Mouse (Mus musculus): ENCODE measurements around the gene Src. TPM values are rescaled to one million over a fixed set of nuclear protein-coding genes. Genes with fewer than 3 reads are reported as not detected.

Gene Src
- polyA plus RNA-seq, 1 experiment: 24.6 TPM

DNA sequence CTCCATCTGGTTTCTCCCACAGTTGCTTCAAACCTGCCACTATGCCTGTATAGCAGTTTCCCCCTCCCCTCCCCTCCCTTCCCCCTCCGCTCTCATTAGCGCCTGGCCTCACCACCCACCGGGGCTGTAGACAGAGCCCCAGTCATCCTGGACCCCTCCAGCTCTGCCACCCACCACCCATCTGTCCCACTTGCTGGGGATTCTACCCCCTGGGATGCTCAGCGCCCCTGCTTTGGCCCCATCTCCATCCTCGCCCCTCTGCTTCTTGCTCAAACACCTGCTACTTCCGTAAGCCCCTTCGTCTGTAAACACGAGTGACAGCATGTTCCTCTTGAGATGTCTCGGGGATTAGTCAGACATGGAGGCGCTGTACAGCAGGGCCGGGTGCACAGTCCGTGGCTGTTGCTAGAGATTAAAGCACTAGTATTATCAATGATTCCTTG, 69.5 kb downstream of the Src start:
- no peak for DNase-seq
- TF ChIP-seq CTCF (IDR thresholded peaks at IDR 0.05; ENCODE audit: borderline replicate concordance, control insufficient read depth, extremely low read depth, insufficient read depth, low read length, poor library complexity): no peak
- TF ChIP-seq POLR2A (IDR thresholded peaks at IDR 0.05; ENCODE audit: control insufficient read depth, extremely low read depth, insufficient read depth, low read length, poor library complexity): no peak
- Histone ChIP-seq H3K4me3 (ENCODE audit: control insufficient read depth, insufficient read depth, low read length) (no peak overlapping the region), H3K27me3 (ENCODE audit: control insufficient read depth, insufficient read depth, low read length) (no peaks in the 10 kb centered on the region), H3K27ac (ENCODE audit: control insufficient read depth, insufficient read depth, low read length) (no peak overlapping the region), H3K4me1 (replicated peaks; ENCODE audit: control insufficient read depth, insufficient read depth, low read length) (no peaks in the 10 kb centered on the region), H3K36me3 (ENCODE audit: control insufficient read depth, insufficient read depth, low read length) (no peaks in the 10 kb centered on the region)
- 73% methylated on average over 12 of the region's 12 CpGs for WGBS

DNA sequence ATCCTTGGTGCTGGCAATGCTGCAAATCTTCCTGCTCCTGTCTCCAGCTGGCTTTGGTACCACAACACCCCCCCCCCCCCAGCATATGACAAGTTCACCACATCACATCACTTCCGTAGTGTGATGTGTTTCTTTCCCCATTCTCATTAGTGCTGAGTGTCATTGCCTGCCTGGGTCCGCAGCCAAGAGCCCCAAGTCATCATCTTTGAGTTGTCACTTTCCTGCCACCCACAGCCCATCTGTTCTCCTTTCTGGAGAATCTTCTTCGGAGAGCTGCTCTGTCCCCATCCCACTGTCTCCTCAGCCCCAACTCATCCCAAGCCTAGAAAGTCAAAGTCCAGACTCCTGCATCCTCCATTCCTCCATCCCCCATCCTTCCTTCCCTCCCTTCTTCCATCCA, 75.0 kb downstream of the Src start:
- Histone ChIP-seq H3K27ac (ENCODE audit: control insufficient read depth, insufficient read depth, low read length) (no peak overlapping the region), H3K27me3 (ENCODE audit: control insufficient read depth, insufficient read depth, low read length) (no peaks in the 10 kb centered on the region), H3K4me1 (replicated peaks; ENCODE audit: control insufficient read depth, insufficient read depth, low read length) (no peaks in the 10 kb centered on the region), H3K36me3 (ENCODE audit: control insufficient read depth, insufficient read depth, low read length) (no peaks in the 10 kb centered on the region), H3K4me3 (ENCODE audit: control insufficient read depth, insufficient read depth, low read length) (no peak overlapping the region)
- TF ChIP-seq POLR2A (IDR thresholded peaks at IDR 0.05; ENCODE audit: control insufficient read depth, extremely low read depth, insufficient read depth, low read length, poor library complexity) (no peak), CTCF (IDR thresholded peaks at IDR 0.05; ENCODE audit: borderline replicate concordance, control insufficient read depth, extremely low read depth, insufficient read depth, low read length, poor library complexity) (no peak)
- DNase-seq: no peak
- 84% methylated on average over 3 of the region's 3 CpGs for WGBS

DNA sequence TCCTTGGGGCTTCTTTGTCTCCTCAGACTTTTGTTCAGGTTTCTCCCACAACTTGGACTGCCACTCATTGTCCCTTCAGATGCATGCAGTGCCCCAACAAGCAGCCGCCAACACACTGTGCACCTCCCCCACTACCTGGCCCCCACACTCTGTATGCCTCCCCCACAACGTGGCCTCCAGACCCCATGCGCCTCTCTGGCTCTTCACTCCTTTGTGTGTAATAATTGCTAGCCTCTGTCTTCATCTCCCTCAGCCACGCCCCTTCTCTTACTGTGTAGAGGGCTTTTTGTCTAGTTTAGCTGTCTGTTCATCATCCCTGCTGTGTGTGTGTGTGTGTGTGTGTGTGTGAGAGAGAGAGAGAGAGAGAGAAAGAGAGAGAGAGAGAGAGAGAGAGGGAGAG, 80.3 kb downstream of the Src start:
- no peak for DNase-seq
- no peaks in the 10 kb centered on the region for H3K27me3 ChIP-seq (ENCODE audit: control insufficient read depth, insufficient read depth, low read length)
- no peaks in the 10 kb centered on the region for H3K36me3 ChIP-seq (ENCODE audit: control insufficient read depth, insufficient read depth, low read length)
- H3K4me1 ChIP-seq (replicated peaks; ENCODE audit: control insufficient read depth, insufficient read depth, low read length): no peaks in the 10 kb centered on the region
- 64% methylated on average over 4 of the region's 4 CpGs for WGBS
- TF ChIP-seq CTCF (IDR thresholded peaks at IDR 0.05; ENCODE audit: borderline replicate concordance, control insufficient read depth, extremely low read depth, insufficient read depth, low read length, poor library complexity): no peak
- TF ChIP-seq POLR2A (IDR thresholded peaks at IDR 0.05; ENCODE audit: control insufficient read depth, extremely low read depth, insufficient read depth, low read length, poor library complexity): no peak
- no peak overlapping the region for H3K27ac ChIP-seq (ENCODE audit: control insufficient read depth, insufficient read depth, low read length)
- H3K4me3 ChIP-seq (ENCODE audit: control insufficient read depth, insufficient read depth, low read length): no peak overlapping the region

DNA sequence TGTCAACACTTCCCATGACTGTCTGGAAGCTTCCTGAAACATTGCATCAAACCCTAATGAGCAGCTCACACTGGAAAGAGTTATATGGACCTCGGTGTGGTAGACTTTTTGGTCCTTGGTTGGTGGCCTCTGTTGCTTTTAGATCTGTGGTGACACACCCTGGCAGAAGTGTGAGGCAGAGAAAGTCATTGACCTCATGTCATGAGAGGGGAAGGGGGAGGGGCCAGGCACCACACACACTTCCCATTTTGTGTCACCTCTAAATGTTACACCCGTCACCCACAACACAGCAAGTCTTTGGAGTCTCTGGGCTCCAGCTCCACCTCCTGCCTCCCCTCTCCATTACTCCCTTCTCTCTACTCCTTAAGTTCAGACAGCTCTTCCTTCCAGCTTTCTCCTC, 82.1 kb downstream of the Src start:
- TF ChIP-seq CTCF (IDR thresholded peaks at IDR 0.05; ENCODE audit: borderline replicate concordance, control insufficient read depth, extremely low read depth, insufficient read depth, low read length, poor library complexity) (no peak), POLR2A (IDR thresholded peaks at IDR 0.05; ENCODE audit: control insufficient read depth, extremely low read depth, insufficient read depth, low read length, poor library complexity) (no peak)
- Histone ChIP-seq H3K4me1 (replicated peaks; ENCODE audit: control insufficient read depth, insufficient read depth, low read length) (no peaks in the 10 kb centered on the region), H3K4me3 (ENCODE audit: control insufficient read depth, insufficient read depth, low read length) (no peak overlapping the region), H3K27me3 (ENCODE audit: control insufficient read depth, insufficient read depth, low read length) (no peaks in the 10 kb centered on the region), H3K36me3 (ENCODE audit: control insufficient read depth, insufficient read depth, low read length) (no peaks in the 10 kb centered on the region), H3K27ac (ENCODE audit: control insufficient read depth, insufficient read depth, low read length) (no peak overlapping the region)
- 5% methylated on average over 2 of the region's 2 CpGs for WGBS
- no peak for DNase-seq

DNA sequence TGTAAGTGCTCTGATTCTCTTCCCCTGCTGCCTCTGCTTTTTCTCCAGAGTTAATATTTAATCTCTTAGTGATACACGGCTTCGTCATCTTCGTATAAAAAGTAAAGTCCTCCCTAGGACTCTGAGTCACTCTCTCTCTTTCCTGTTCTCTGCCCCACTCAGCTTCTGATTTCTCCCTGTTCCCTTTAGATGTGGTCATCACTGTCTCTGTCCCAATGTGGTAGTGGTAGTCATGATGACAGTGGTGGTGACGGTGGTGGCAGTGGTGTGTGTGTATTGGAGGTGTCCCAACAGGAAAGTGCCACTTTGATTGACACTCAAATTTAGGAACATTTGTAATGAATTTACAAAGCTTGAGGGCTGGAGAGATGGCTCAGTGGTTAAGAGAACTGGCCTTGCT, 83.1 kb downstream of the Src start:
- Histone ChIP-seq H3K27me3 (ENCODE audit: control insufficient read depth, insufficient read depth, low read length) (no peaks in the 10 kb centered on the region), H3K4me1 (replicated peaks; ENCODE audit: control insufficient read depth, insufficient read depth, low read length) (no peaks in the 10 kb centered on the region), H3K4me3 (ENCODE audit: control insufficient read depth, insufficient read depth, low read length) (no peak overlapping the region), H3K36me3 (ENCODE audit: control insufficient read depth, insufficient read depth, low read length) (no peaks in the 10 kb centered on the region), H3K27ac (ENCODE audit: control insufficient read depth, insufficient read depth, low read length) (no peak overlapping the region)
- 32% methylated on average over 4 of the region's 4 CpGs for WGBS
- TF ChIP-seq POLR2A (IDR thresholded peaks at IDR 0.05; ENCODE audit: control insufficient read depth, extremely low read depth, insufficient read depth, low read length, poor library complexity) (no peak), CTCF (IDR thresholded peaks at IDR 0.05; ENCODE audit: borderline replicate concordance, control insufficient read depth, extremely low read depth, insufficient read depth, low read length, poor library complexity) (no peak)
- DNase-seq: no peak

DNA sequence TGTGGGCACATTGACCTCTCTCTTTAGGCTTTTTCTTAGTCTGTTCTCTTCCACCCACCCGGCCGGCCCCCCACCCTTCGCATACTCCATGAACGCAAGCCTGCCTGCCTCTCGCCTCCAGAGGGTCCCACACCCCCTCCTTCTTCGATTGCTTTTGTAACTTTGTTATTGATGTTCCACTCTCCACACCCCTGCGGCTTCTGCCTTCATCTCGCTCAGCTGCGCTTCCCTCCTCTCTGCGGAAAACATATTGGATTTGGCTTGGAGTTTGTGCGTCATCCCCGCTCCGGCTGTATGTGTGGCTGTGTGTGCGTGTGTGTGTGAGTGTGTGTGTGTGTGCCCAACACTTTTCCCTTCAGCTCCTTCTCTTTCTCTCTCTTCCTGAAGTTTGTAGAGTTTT, 88.5 kb downstream of the Src start:
- TF ChIP-seq CTCF (IDR thresholded peaks at IDR 0.05; ENCODE audit: borderline replicate concordance, control insufficient read depth, extremely low read depth, insufficient read depth, low read length, poor library complexity) (no peak), POLR2A (IDR thresholded peaks at IDR 0.05; ENCODE audit: control insufficient read depth, extremely low read depth, insufficient read depth, low read length, poor library complexity) (no peak)
- no peak overlapping the region for H3K4me3 ChIP-seq (ENCODE audit: control insufficient read depth, insufficient read depth, low read length)
- H3K4me1 ChIP-seq (replicated peaks; ENCODE audit: control insufficient read depth, insufficient read depth, low read length): no peaks in the 10 kb centered on the region
- 79% methylated on average over 14 of the region's 14 CpGs for WGBS
- DNase-seq: no peak
- no peaks in the 10 kb centered on the region for H3K36me3 ChIP-seq (ENCODE audit: control insufficient read depth, insufficient read depth, low read length)
- no peak overlapping the region for H3K27ac ChIP-seq (ENCODE audit: control insufficient read depth, insufficient read depth, low read length)
- no peaks in the 10 kb centered on the region for H3K27me3 ChIP-seq (ENCODE audit: control insufficient read depth, insufficient read depth, low read length)

DNA sequence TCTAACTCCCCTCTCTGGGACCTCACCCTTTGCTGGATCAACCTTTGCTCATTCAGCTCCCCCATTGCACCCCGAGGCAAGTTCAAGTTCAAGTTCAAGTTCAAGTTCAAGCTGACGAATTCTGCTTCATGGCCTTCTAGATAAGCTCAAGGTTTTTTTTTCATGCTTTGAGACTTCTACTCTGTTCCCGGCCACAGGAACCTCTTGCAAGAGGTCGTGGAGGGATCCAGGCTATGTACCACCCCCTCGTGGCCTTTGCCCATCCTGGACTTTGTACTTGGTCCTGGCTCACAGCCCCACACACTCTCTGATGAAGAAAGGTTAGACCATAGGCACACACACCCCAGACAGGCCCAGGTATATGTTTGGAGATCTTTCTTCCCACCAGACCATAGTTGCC, 90.9 kb downstream of the Src start:
- no peaks in the 10 kb centered on the region for H3K4me1 ChIP-seq (replicated peaks; ENCODE audit: control insufficient read depth, insufficient read depth, low read length)
- H3K4me3 ChIP-seq (ENCODE audit: control insufficient read depth, insufficient read depth, low read length): no peak overlapping the region
- no peaks in the 10 kb centered on the region for H3K36me3 ChIP-seq (ENCODE audit: control insufficient read depth, insufficient read depth, low read length)
- TF ChIP-seq CTCF (IDR thresholded peaks at IDR 0.05; ENCODE audit: borderline replicate concordance, control insufficient read depth, extremely low read depth, insufficient read depth, low read length, poor library complexity): no peak
- TF ChIP-seq POLR2A (IDR thresholded peaks at IDR 0.05; ENCODE audit: control insufficient read depth, extremely low read depth, insufficient read depth, low read length, poor library complexity): no peak
- H3K27me3 ChIP-seq (ENCODE audit: control insufficient read depth, insufficient read depth, low read length): no peaks in the 10 kb centered on the region
- no peak for DNase-seq
- H3K27ac ChIP-seq (ENCODE audit: control insufficient read depth, insufficient read depth, low read length): no peak overlapping the region
- 76% methylated on average over 5 of the region's 5 CpGs for WGBS
